Mouse (Mus musculus): ENCODE measurements around the gene Pick1. TPM values are rescaled to one million over a fixed set of nuclear protein-coding genes. Genes with fewer than 3 reads are reported as not detected.

Gene Pick1
- 45.0 and 47.8 TPM in 2 replicates for polyA plus RNA-seq (2016; fragmentation: Nextera tagmentation; extraction: Ambion mirVana)

GRCm38 (mm10) chr15:79229058-79229821 lies at the start of gene Pick1, which contains the start of gene Gm49486:
Gene Pick1 (plus strand): TSS chr15:79229173.
Gene Gm49486 (plus strand): TSS chr15:79229391.
- Histone ChIP-seq H3K4me3 (peak within 1 kb of the TSS; percentile 92), H3K36me3 (peaks cover 27% of the 10 kb centered on the region), H3K4me1 (replicated peaks) (peaks cover 33% of the 10 kb centered on the region), H3K27me3 (ENCODE audit: insufficient read depth, poor library complexity, severe bottlenecking) (no peaks in the 10 kb centered on the region), H3K27ac (peak within 1 kb of the TSS; percentile 96), H3K9me3 (no peaks in the 10 kb centered on the region)
- 1% methylated on average over 51 of the region's 51 CpGs for WGBS
- peak; percentile 92 for DNase-seq (ENCODE audit: low spot score)

- no peak overlapping the region for H3K4me3 ChIP-seq
- no peaks in the 10 kb centered on the region for H3K9me3 ChIP-seq
Measured at GRCm38 (mm10) chr15:79185213-79185612, 43.8 kb upstream of the Pick1 start.

GRCm38 (mm10) chr15:79187819-79188218 lies 41.2 kb upstream of the Pick1 start:
- Histone ChIP-seq H3K36me3 (no peaks in the 10 kb centered on the region), H3K4me1 (replicated peaks) (peaks cover 15% of the 10 kb centered on the region), H3K27ac (no peak overlapping the region), H3K4me3 (no peak overlapping the region), H3K9me3 (peaks cover 3% of the 10 kb centered on the region; the same call in 1 of the 2 replicates), H3K27me3 (ENCODE audit: insufficient read depth, poor library complexity, severe bottlenecking) (no peaks in the 10 kb centered on the region)
- 93% methylated on average over 8 of the region's 8 CpGs for WGBS
- no peak for DNase-seq (ENCODE audit: low spot score)

More at GRCm38 (mm10) chr15:79185213-79185612, 43.8 kb upstream of the Pick1 start:
- Histone ChIP-seq H3K4me1 (replicated peaks) (0 out of 2 replicates have a peak, but pooled peaks cover 7% of the 10 kb centered on the region), H3K27me3 (ENCODE audit: insufficient read depth, poor library complexity, severe bottlenecking) (no peaks in the 10 kb centered on the region), H3K36me3 (no peaks in the 10 kb centered on the region), H3K27ac (no peak overlapping the region)
- 91% methylated on average over 10 of the region's 10 CpGs for WGBS
- no peak for DNase-seq (ENCODE audit: low spot score)

- H3K36me3 ChIP-seq = no peaks in the 10 kb centered on the region
- no peak for DNase-seq (ENCODE audit: low spot score)
- no peak overlapping the region for H3K27ac ChIP-seq
- peaks cover 3% of the 10 kb centered on the region; the same call in 1 of the 2 replicates for H3K9me3 ChIP-seq
- WGBS = 92% methylated on average over 2 of the region's 2 CpGs
- H3K4me1 ChIP-seq (replicated peaks) = peaks cover 44% of the 10 kb centered on the region
- H3K27me3 ChIP-seq (ENCODE audit: insufficient read depth, poor library complexity, severe bottlenecking) = peaks cover 13% of the 10 kb centered on the region
- H3K4me3 ChIP-seq = no peak overlapping the region
Measured at GRCm38 (mm10) chr15:79191426-79191825, 37.5 kb upstream of the Pick1 start.

- H3K36me3 ChIP-seq = no peaks in the 10 kb centered on the region
- H3K4me3 ChIP-seq = no peak overlapping the region
- peaks cover 3% of the 10 kb centered on the region; the same call in 1 of the 2 replicates for H3K9me3 ChIP-seq
- peak overlapping the region; percentile 89 for H3K27ac ChIP-seq
- DNase-seq (ENCODE audit: low spot score) = no peak
- peaks cover 48% of the 10 kb centered on the region for H3K4me1 ChIP-seq (replicated peaks)
- H3K27me3 ChIP-seq (ENCODE audit: insufficient read depth, poor library complexity, severe bottlenecking) = peaks cover 13% of the 10 kb centered on the region
- 81% methylated on average over 6 of the region's 6 CpGs for WGBS
Measured at GRCm38 (mm10) chr15:79192450-79192849, 36.5 kb upstream of the Pick1 start.

- H3K4me3 ChIP-seq = peak overlapping the region; percentile 38
- H3K27ac ChIP-seq = peak overlapping the region; percentile 89
- H3K36me3 ChIP-seq = no peaks in the 10 kb centered on the region
- peaks cover 18% of the 10 kb centered on the region for H3K27me3 ChIP-seq (ENCODE audit: insufficient read depth, poor library complexity, severe bottlenecking)
- peaks cover 3% of the 10 kb centered on the region; the same call in 1 of the 2 replicates for H3K9me3 ChIP-seq
- WGBS = 29% methylated on average over 27 of the region's 27 CpGs
- DNase-seq (ENCODE audit: low spot score) = peak; percentile 70
- peaks cover 48% of the 10 kb centered on the region for H3K4me1 ChIP-seq (replicated peaks)
Measured at GRCm38 (mm10) chr15:79192885-79193845, 35.8 kb upstream of the Pick1 start.

- peaks cover 52% of the 10 kb centered on the region for H3K4me1 ChIP-seq (replicated peaks)
- 83% methylated on average over 9 of the region's 9 CpGs for WGBS
- peaks cover 18% of the 10 kb centered on the region for H3K27me3 ChIP-seq (ENCODE audit: insufficient read depth, poor library complexity, severe bottlenecking)
Measured at GRCm38 (mm10) chr15:79194048-79194447, 34.9 kb upstream of the Pick1 start.

GRCm38 (mm10) chr15:79194946-79195345 lies 34.0 kb upstream of the Pick1 start:
- no peak overlapping the region for H3K4me3 ChIP-seq
- peaks cover 18% of the 10 kb centered on the region for H3K27me3 ChIP-seq (ENCODE audit: insufficient read depth, poor library complexity, severe bottlenecking)
- H3K36me3 ChIP-seq = no peaks in the 10 kb centered on the region
- peaks cover 3% of the 10 kb centered on the region; the same call in 1 of the 2 replicates for H3K9me3 ChIP-seq
- H3K4me1 ChIP-seq (replicated peaks) = peaks cover 52% of the 10 kb centered on the region
- H3K27ac ChIP-seq = 0 out of 2 replicates have a peak overlapping the region, but pooled peaks have one; percentile 9
- 61% methylated on average over 2 of the region's 2 CpGs for WGBS
- DNase-seq (ENCODE audit: low spot score) = peak; percentile 49

More at GRCm38 (mm10) chr15:79194048-79194447, 34.9 kb upstream of the Pick1 start:
- DNase-seq (ENCODE audit: low spot score) = no peak
- H3K27ac ChIP-seq = peak overlapping the region; percentile 89
- H3K36me3 ChIP-seq = no peaks in the 10 kb centered on the region
- peaks cover 3% of the 10 kb centered on the region; the same call in 1 of the 2 replicates for H3K9me3 ChIP-seq
- no peak overlapping the region for H3K4me3 ChIP-seq

GRCm38 (mm10) chr15:79195492-79195891 lies 33.5 kb upstream of the Pick1 start:
- H3K4me3 ChIP-seq = no peak overlapping the region
- peaks cover 3% of the 10 kb centered on the region; the same call in 1 of the 2 replicates for H3K9me3 ChIP-seq
- no peaks in the 10 kb centered on the region for H3K36me3 ChIP-seq
- 0 out of 2 replicates have a peak overlapping the region, but pooled peaks have one; percentile 9 for H3K27ac ChIP-seq
- no peak for DNase-seq (ENCODE audit: low spot score)
- H3K4me1 ChIP-seq (replicated peaks) = peaks cover 53% of the 10 kb centered on the region
- H3K27me3 ChIP-seq (ENCODE audit: insufficient read depth, poor library complexity, severe bottlenecking) = peaks cover 18% of the 10 kb centered on the region
- 89% methylated on average over 8 of the region's 8 CpGs for WGBS

- Histone ChIP-seq H3K4me1 (replicated peaks) (peaks cover 57% of the 10 kb centered on the region), H3K27me3 (ENCODE audit: insufficient read depth, poor library complexity, severe bottlenecking) (peaks cover 15% of the 10 kb centered on the region; the same call in 1 of the 2 replicates), H3K9me3 (no peaks in the 10 kb centered on the region), H3K27ac (peak overlapping the region; percentile 45; the same call in 1 of the 2 replicates), H3K36me3 (no peaks in the 10 kb centered on the region), H3K4me3 (no peak overlapping the region)
- DNase-seq (ENCODE audit: low spot score) = no peak
- 93% methylated on average over 12 of the region's 12 CpGs for WGBS
Measured at GRCm38 (mm10) chr15:79199390-79199976, 29.5 kb upstream of the Pick1 start.

- peak overlapping the region; percentile 30 for H3K4me3 ChIP-seq
- H3K36me3 ChIP-seq = no peaks in the 10 kb centered on the region
- H3K4me1 ChIP-seq (replicated peaks) = peaks cover 36% of the 10 kb centered on the region
- H3K27me3 ChIP-seq (ENCODE audit: insufficient read depth, poor library complexity, severe bottlenecking) = peaks cover 10% of the 10 kb centered on the region; the same call in 1 of the 2 replicates
- H3K9me3 ChIP-seq = no peaks in the 10 kb centered on the region
- WGBS = 17% methylated on average over 13 of the region's 13 CpGs
- H3K27ac ChIP-seq = peak overlapping the region; percentile 90
- peak; percentile 68 for DNase-seq (ENCODE audit: low spot score)
Measured at GRCm38 (mm10) chr15:79201491-79202150, 27.4 kb upstream of the Pick1 start.

Measured in hindbrain, embryonic 10.5 days (tissue).